Mouse (Mus musculus) thymus, adult 2 months (tissue): Measurements from ENCODE around the gene Nxph1. TPM values are rescaled to one million over a fixed set of nuclear protein-coding genes. Genes with fewer than 3 reads are reported as not detected.

Experiments used
- DNase-seq: peaks from one replicate; pipeline ENCODE4 v3.0.0; 2021
- H3K27ac ChIP-seq: fragments of 200-500 bp; 2 replicates; pipeline ENCODE4 v1.5.1; 2012; ENCODE audit warnings: low read length, control low read depth; ENCODE audit not compliant: control insufficient read depth, insufficient read depth
- H3K27me3 ChIP-seq: fragments of 200-500 bp; 2 replicates; pipeline ENCODE4 v1.6.1; 2012; ENCODE audit warnings: mild to moderate bottlenecking, low read length, moderate library complexity, mixed read lengths; ENCODE audit not compliant: control insufficient read depth, insufficient read depth
- H3K36me3 ChIP-seq: fragments of 200-500 bp; 2 replicates; pipeline ENCODE4 v1.6.1; 2012; ENCODE audit warnings: mild to moderate bottlenecking, low read length, moderate library complexity; ENCODE audit not compliant: control insufficient read depth, insufficient read depth
- H3K4me1 ChIP-seq: fragments of 200-500 bp; replicated peaks from 2 replicates; pipeline ENCODE4 v1.6.1; 2012; ENCODE audit warnings: low read length; ENCODE audit not compliant: control insufficient read depth, insufficient read depth
- H3K4me3 ChIP-seq: fragments of 200-500 bp; 2 replicates; pipeline ENCODE4 v1.5.1; 2012; ENCODE audit warnings: mild to moderate bottlenecking, low read length, control low read depth, moderate library complexity; ENCODE audit not compliant: control insufficient read depth, insufficient read depth
- CTCF ChIP-seq: fragments of 200-500 bp; IDR thresholded peaks from 2 replicates; pipeline ENCODE4 v1.5.1; 2012; ENCODE audit warnings: mild to moderate bottlenecking, control low read depth, low read length, moderate library complexity, borderline replicate concordance; ENCODE audit not compliant: control insufficient read depth, poor library complexity, insufficient read depth; ENCODE audit errors: extremely low read depth
- POLR2A ChIP-seq: fragments of 200-500 bp; IDR thresholded peaks from 2 replicates; pipeline ENCODE4 v1.6.1; 2012; ENCODE audit warnings: mild to moderate bottlenecking, low read length, control low read depth, moderate library complexity; ENCODE audit not compliant: control insufficient read depth, poor library complexity, insufficient read depth; ENCODE audit errors: extremely low read depth
- whole genome bisulfite sequencing: fragments of 180-500 bp; shearing (Covaris S2); methylation state at CpG from one replicate; pipeline ENCODE4 v1.1.7; 2018; 5-methylcytosine and 5-hydroxymethylcytosine counted together
- polyA plus RNA-seq: library from polyadenylated mRNA; depleted of rRNA; stranded (reverse); fragments of >200 nt; gene quantifications from 2 replicates; pipeline ENCODE4 v1.2.3, GENCODE M21; 2012

Gene Nxph1
- polyA plus RNA-seq, 1 experiment = 0.11 TPM

DNA sequence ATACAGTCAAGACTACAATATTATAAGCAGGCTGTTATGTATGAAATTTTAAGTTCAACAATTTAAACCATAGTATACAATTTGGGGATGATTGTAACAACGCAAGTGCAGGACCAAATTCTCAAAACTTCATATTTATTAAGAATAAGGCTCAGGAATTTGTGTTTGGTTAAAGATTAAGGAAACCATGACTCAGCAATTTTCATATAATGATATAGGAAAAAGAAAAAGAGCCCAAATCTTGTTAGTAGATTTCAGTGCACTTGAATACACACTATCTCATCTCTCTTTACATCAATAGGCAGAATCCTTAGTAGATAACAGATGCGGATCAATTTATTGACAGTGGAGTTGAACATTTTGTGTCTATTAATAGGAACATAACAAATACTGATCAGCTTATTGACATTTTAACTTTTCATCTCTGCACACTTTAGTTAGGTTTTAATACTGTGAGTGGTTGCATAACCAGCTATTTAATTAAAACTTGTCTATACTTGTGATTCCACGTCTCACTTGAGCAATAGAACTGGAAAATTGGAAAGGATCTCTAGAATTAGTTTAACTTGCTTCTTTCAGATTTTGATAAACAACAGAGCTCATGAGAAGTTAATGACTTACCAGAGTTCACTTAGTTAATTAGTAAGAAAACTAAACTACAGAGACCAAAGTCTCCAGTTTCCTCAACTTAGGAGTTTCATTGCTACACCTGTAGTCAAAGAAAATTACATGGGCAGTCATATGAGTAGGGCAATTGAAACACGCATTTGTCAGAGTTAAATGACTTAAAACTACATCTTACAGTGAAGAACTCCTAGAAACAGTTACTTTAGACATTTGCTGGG, 113.3 kb downstream of the Nxph1 start:
- Histone ChIP-seq H3K27me3 (no peaks in the 10 kb centered on the region), H3K4me1 (no peaks in the 10 kb centered on the region), H3K27ac (no peak overlapping the region), H3K36me3 (no peaks in the 10 kb centered on the region), H3K4me3 (no peak overlapping the region)
- no peak for TF ChIP-seq POLR2A
- no peak for TF ChIP-seq CTCF
- WGBS = 87% methylated on average over 4 of the region's 4 CpGs
- DNase-seq = no peak

DNA sequence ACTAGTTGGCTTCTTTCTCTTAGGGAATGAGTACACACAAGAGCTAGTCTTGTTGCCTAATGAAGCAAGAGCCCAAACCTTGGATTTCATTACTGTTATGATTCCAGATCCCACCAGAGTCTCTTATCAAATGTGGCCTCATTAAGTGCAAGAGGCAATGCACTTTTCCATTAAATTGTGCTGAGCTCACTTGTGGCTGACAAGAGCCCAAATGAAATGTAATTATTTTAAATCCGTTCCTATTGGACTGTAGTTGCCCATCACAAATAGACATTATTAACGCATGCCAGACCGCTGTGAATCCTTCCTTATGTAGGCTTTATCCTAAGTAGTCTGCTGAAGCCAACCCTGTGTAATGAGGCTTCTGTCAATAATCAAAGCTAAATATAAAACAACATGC, 118.2 kb downstream of the Nxph1 start:
- Histone ChIP-seq H3K36me3 (no peaks in the 10 kb centered on the region), H3K27me3 (no peaks in the 10 kb centered on the region), H3K4me3 (no peak overlapping the region), H3K27ac (no peak overlapping the region), H3K4me1 (no peaks in the 10 kb centered on the region)
- TF ChIP-seq POLR2A (no peak), CTCF (no peak)
- WGBS = 94% methylated on average over 3 of the region's 3 CpGs
- no peak for DNase-seq

DNA sequence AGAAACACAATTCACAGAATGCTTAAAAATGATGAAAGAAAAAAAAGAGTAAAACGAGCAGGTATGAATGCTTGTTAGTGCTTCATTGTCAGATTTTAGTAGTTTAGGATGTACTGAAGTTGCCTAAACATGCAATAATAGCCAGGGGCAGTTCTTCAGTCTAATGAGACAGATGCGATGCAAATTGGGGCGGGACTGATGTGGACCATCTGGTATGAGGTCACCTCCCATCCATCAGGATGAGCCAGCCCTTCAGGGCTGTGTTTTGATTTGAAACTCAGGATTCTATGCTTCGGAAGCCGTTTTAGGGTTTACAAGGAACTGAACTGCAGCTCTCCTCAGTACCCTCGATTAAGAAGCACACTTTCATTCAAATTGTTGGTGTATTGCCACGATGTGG, 121.7 kb downstream of the Nxph1 start:
- TF ChIP-seq POLR2A = no peak
- TF ChIP-seq CTCF = no peak
- 82% methylated on average over 7 of the region's 7 CpGs for WGBS

DNA sequence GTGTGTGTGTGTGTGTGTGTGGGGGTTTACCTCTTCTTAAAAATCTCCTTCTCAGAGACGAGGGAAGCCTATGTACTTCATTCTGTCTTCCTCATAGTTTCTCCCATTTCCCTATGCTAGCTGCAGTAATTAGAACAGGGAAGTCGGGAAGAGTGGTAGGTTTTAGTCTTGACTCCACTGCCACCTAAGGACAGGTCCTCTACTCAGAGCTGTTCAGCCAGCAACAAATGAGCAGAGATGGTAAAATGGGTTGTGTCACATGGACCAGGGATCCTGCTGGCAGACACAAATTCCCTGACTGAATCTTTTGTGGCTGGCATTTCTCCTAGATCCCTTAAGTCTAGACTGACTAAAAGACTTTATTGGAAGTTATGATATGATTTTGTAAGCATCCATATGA, 128.2 kb downstream of the Nxph1 start:
- Histone ChIP-seq H3K4me3 (no peak overlapping the region), H3K36me3 (no peaks in the 10 kb centered on the region), H3K4me1 (no peaks in the 10 kb centered on the region), H3K27me3 (no peaks in the 10 kb centered on the region), H3K27ac (no peak overlapping the region)
- TF ChIP-seq POLR2A (no peak), CTCF (no peak)
- no peak for DNase-seq
- 89% methylated on average over 2 of the region's 2 CpGs for WGBS

More for the DNA sequence above, 121.7 kb downstream of the Nxph1 start:
- DNase-seq = no peak
- H3K27me3 ChIP-seq = no peaks in the 10 kb centered on the region
- H3K36me3 ChIP-seq = no peaks in the 10 kb centered on the region
- no peak overlapping the region for H3K27ac ChIP-seq
- H3K4me1 ChIP-seq = no peaks in the 10 kb centered on the region
- H3K4me3 ChIP-seq = no peak overlapping the region

DNA sequence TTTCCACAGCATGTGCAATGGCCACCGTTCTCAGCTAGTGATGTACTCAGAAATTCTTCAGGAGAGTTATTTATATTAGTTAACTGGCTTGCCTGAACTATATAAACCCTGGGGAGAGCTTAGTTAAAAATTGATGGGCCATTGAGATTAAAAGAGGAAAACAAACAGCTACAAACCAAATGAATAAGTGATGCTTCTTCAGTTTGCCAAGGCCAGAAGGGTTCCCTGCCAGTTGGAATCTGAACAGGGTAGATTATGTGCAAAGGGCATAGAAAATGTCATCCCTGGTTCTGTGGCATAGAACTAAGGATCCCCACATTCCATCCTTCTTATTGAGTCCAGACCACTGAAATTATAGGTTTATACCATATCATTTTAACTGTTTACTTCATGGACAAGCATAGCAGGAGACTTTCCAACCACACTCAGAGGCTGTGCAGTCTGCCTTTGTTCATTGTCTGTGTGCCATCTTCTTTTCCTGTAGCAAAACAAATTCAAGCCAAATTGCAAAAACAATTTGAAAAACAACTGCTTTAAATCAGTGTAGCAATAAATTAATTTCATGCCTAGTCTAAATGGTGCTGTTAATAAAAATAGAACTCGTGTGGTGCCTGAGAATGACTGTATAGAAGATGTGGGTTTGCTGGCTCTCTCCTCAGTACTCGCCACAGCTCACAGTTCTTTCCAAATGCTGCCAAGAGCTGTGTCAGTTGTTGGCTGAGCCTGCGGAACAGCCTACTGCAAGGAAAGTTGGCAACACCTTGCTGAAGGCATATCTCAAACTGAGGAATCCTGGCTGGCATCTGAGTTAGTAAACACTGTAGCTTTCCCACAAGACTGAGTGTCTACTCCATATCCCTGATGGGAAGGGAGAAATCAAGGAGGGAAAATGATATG, 129.8 kb downstream of the Nxph1 start:
- Histone ChIP-seq H3K27me3 (no peaks in the 10 kb centered on the region), H3K4me3 (no peak overlapping the region), H3K27ac (no peak overlapping the region), H3K4me1 (no peaks in the 10 kb centered on the region), H3K36me3 (no peaks in the 10 kb centered on the region)
- TF ChIP-seq POLR2A = no peak
- no peak for DNase-seq
- WGBS = 80% methylated on average over 4 of the region's 4 CpGs

DNA sequence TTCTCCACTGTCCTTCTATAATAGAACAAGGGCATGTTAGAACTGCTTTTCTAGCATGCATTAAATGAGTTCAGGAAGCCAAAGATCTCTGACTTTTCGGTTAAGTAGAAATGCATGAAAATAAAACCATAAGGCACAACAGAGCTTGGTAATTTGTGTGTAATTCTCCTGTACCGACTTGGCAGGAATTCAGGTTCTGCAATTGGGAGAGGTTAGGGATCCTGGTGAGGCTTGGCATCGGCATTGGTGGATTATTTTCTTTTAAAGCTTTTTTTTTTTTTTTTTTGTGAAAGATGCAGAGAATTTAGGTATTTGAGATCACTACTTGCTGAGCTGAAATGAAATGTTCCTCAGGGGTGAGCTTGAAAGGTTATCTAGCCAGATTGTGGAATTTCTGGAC, 135.6 kb downstream of the Nxph1 start:
- no peak for TF ChIP-seq POLR2A
- TF ChIP-seq CTCF = no peak
- Histone ChIP-seq H3K4me1 (no peaks in the 10 kb centered on the region), H3K27me3 (no peaks in the 10 kb centered on the region), H3K36me3 (no peaks in the 10 kb centered on the region), H3K4me3 (no peak overlapping the region), H3K27ac (no peak overlapping the region)
- no peak for DNase-seq
- WGBS = 86% methylated on average over 3 of the region's 3 CpGs

DNA sequence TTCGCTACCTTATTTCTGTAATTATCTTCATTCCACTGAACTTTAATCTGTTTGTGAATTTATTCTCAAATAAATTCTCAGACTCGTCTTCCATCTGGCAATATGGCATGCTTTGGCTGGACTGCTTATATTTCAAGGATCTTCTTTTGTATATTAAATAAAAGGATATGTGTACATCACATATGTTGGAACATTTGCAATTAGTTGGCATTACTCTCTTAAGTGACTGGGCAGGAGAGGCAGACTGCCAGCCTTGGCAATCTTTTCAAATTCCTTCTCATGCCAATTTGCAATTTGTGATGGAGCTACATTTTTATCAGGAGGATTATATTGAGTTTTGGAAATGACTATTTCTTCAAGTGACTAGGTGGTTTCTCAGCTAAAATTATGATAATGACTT, 149.1 kb downstream of the Nxph1 start:
- TF ChIP-seq CTCF (no peak), POLR2A (no peak)
- Histone ChIP-seq H3K36me3 (no peaks in the 10 kb centered on the region), H3K4me3 (no peak overlapping the region), H3K4me1 (no peaks in the 10 kb centered on the region), H3K27me3 (no peaks in the 10 kb centered on the region), H3K27ac (no peak overlapping the region)
- no peak for DNase-seq
- WGBS = 95% methylated on average over 2 of the region's 2 CpGs
